Mouse (Mus musculus) spleen, adult 2 months (tissue): ENCODE data around the gene Ralgapb. TPM values are rescaled to one million over a fixed set of nuclear protein-coding genes. Genes with fewer than 3 reads are reported as not detected.

Experiments
- DNase-seq, 2 experiments: peaks; one replicate each; pipeline versions ENCODE4 v3.0.0 to v3.0.0-alpha.2; 2012 to 2021; ENCODE audit warnings: low spot score in 2 of 2, low read depth in 1 of 2
- H3K27ac ChIP-seq: fragments of 200-500 bp; 2 replicates; pipeline ENCODE4 v1.5.1; 2012; ENCODE audit warnings: low read length, inconsistent platforms; ENCODE audit not compliant: insufficient read depth
- H3K27me3 ChIP-seq: fragments of 200-500 bp; 2 replicates; pipeline ENCODE4 v1.6.1; 2012; ENCODE audit warnings: mild to moderate bottlenecking, moderate library complexity, low read length, inconsistent platforms; ENCODE audit not compliant: control insufficient read depth, insufficient read depth
- H3K36me3 ChIP-seq: fragments of 200-500 bp; 2 replicates; pipeline ENCODE4 v1.6.1; 2012; ENCODE audit warnings: mild to moderate bottlenecking, low read length, inconsistent platforms; ENCODE audit not compliant: control insufficient read depth, insufficient read depth
- H3K4me1 ChIP-seq: fragments of 200-500 bp; 2 replicates; pipeline ENCODE4 v1.6.1; 2011; ENCODE audit warnings: inconsistent platforms; ENCODE audit not compliant: control insufficient read depth, insufficient read depth, insufficient read length
- H3K4me3 ChIP-seq: fragments of 200-500 bp; 2 replicates; pipeline ENCODE4 v1.5.1; 2011; ENCODE audit warnings: mild to moderate bottlenecking, inconsistent platforms; ENCODE audit not compliant: insufficient read depth, insufficient read length; ENCODE audit errors: extremely low read depth
- CTCF ChIP-seq: fragments of 200-500 bp; IDR thresholded peaks from 2 replicates; pipeline ENCODE4 v1.5.1; 2011; ENCODE audit warnings: mild to moderate bottlenecking, inconsistent platforms; ENCODE audit not compliant: insufficient read depth, insufficient read length, insufficient replicate concordance; ENCODE audit errors: extremely low read depth
- POLR2A ChIP-seq: fragments of 200-500 bp; IDR thresholded peaks from 2 replicates; pipeline ENCODE4 v1.6.1; 2011; ENCODE audit warnings: low read depth, low read length, inconsistent platforms
- WGBS: fragments of 180-500 bp; shearing (Covaris S2); methylation state at CpG from one replicate; pipeline ENCODE4 v1.1.7; 2018; 5-methylcytosine and 5-hydroxymethylcytosine counted together
- polyA plus RNA-seq: library from polyadenylated mRNA; depleted of rRNA; stranded (reverse); fragments of >200 nt; gene quantifications from 2 replicates; pipeline ENCODE4 v1.2.3, GENCODE M21; 2012

The Ralgapb gene
- polyA plus RNA-seq, 1 experiment: 14.8 TPM

- Histone ChIP-seq H3K27me3 (no peaks in the 10 kb centered on the region), H3K27ac (no peak overlapping the region), H3K4me1 (no peaks in the 10 kb centered on the region), H3K4me3 (no peak overlapping the region), H3K36me3 (no peaks in the 10 kb centered on the region)
- no peak for TF ChIP-seq CTCF
- TF ChIP-seq POLR2A: no peak
- no peak for DNase-seq
- 84% methylated on average over 7 of the region's 7 CpGs for WGBS
These were observed 6.7 kb upstream of the Ralgapb start for GRCm38 (mm10) chr2:158402915-158403314.

- 0 out of 2 replicates have a peak, but pooled peaks cover 11% of the 10 kb centered on the region for H3K4me1 ChIP-seq
- H3K27me3 ChIP-seq: no peaks in the 10 kb centered on the region
- TF ChIP-seq CTCF: no peak
- TF ChIP-seq POLR2A: no peak
- 41% methylated on average over 14 of the region's 14 CpGs for WGBS
- no peak overlapping the region for H3K27ac ChIP-seq
- no peak for DNase-seq
- H3K4me3 ChIP-seq: peak overlapping the region; percentile 23; the same call in 1 of the 2 replicates
- no peaks in the 10 kb centered on the region for H3K36me3 ChIP-seq
These were observed 552 bp upstream of the Ralgapb start for GRCm38 (mm10) chr2:158408997-158409594.

- H3K27me3 ChIP-seq: no peaks in the 10 kb centered on the region
- no peaks in the 10 kb centered on the region for H3K36me3 ChIP-seq
- peak in 1 of 2 experiments; percentile 19 for DNase-seq
- H3K4me1 ChIP-seq: 0 out of 2 replicates have a peak, but pooled peaks cover 11% of the 10 kb centered on the region
- TF ChIP-seq CTCF (no peak), POLR2A (no peak)
- peak overlapping the region; percentile 90 for H3K4me3 ChIP-seq
- 3% methylated on average over 64 of the region's 67 CpGs for WGBS
- peak overlapping the region; percentile 84 for H3K27ac ChIP-seq
These were observed 670 bp downstream of the Ralgapb start for GRCm38 (mm10) chr2:158410022-158411014.

GRCm38 (mm10) chr2:158413240-158413639, 3.6 kb downstream of the Ralgapb start:
- no peak for DNase-seq
- H3K36me3 ChIP-seq: no peaks in the 10 kb centered on the region
- 0 out of 2 replicates have a peak, but pooled peaks cover 11% of the 10 kb centered on the region for H3K4me1 ChIP-seq
- 45% methylated on average over 2 of the region's 2 CpGs for WGBS
- H3K27ac ChIP-seq: no peak overlapping the region
- TF ChIP-seq CTCF: no peak
- TF ChIP-seq POLR2A: no peak
- no peaks in the 10 kb centered on the region for H3K27me3 ChIP-seq
- no peak overlapping the region for H3K4me3 ChIP-seq

GRCm38 (mm10) chr2:158415826-158416225, 6.2 kb downstream of the Ralgapb start:
- WGBS: 17% methylated on average over 1 of the region's 1 CpGs
- Histone ChIP-seq H3K27ac (no peak overlapping the region), H3K4me1 (0 out of 2 replicates have a peak, but pooled peaks cover 5% of the 10 kb centered on the region), H3K4me3 (no peak overlapping the region), H3K27me3 (no peaks in the 10 kb centered on the region), H3K36me3 (peaks cover 2% of the 10 kb centered on the region; the same call in 1 of the 2 replicates)
- no peak for DNase-seq
- TF ChIP-seq CTCF (no peak), POLR2A (no peak)

- DNase-seq: no peak
- H3K27me3 ChIP-seq: no peaks in the 10 kb centered on the region
- peaks cover 5% of the 10 kb centered on the region for H3K36me3 ChIP-seq
- H3K4me3 ChIP-seq: no peak overlapping the region
- H3K4me1 ChIP-seq: no peaks in the 10 kb centered on the region
- no peak overlapping the region for H3K27ac ChIP-seq
- TF ChIP-seq CTCF: no peak
- TF ChIP-seq POLR2A: no peak
- WGBS: 95% methylated on average over 1 of the region's 1 CpGs
These were observed 9.0 kb downstream of the Ralgapb start for GRCm38 (mm10) chr2:158418663-158419062.

- H3K4me3 ChIP-seq: no peak overlapping the region
- H3K36me3 ChIP-seq: peaks cover 20% of the 10 kb centered on the region
- H3K4me1 ChIP-seq: no peaks in the 10 kb centered on the region
- 40% methylated on average over 1 of the region's 1 CpGs for WGBS
- H3K27me3 ChIP-seq: no peaks in the 10 kb centered on the region
- no peak for TF ChIP-seq CTCF
- TF ChIP-seq POLR2A: no peak
- DNase-seq: no peak
- no peak overlapping the region for H3K27ac ChIP-seq
These were observed 36.2 kb downstream of the Ralgapb start for GRCm38 (mm10) chr2:158445814-158446213.
